Mouse (Mus musculus) neural tube, embryonic 12.5 days (tissue): ENCODE results near the gene Atg2a. TPM values are rescaled to one million over a fixed set of nuclear protein-coding genes. Genes with fewer than 3 reads are reported as not detected.
"Not testable (repeated sequence)": the region's sequence is repeated elsewhere in the genome, so short reads cannot be mapped to it uniquely, and the experiment has no call there.

Experiments
- ATAC-seq: fragments of 200-750 bp; cut with Nextera tagmentation; 2 replicates; pipeline ENCODE4 v1.8.0; 2017; ENCODE audit warnings: low read depth, mild to moderate bottlenecking, moderate TSS enrichment, moderate library complexity; ENCODE audit not compliant: low FRiP score
- H3K27ac ChIP-seq: fragments of 300-500 bp; sonication (generic); 2 replicates; pipeline ENCODE4 v1.5.1; 2016
- H3K27me3 ChIP-seq: fragments of 300-500 bp; sonication (generic); replicated peaks from 2 replicates; pipeline ENCODE4 v1.6.1; 2016; ENCODE audit warnings: mild to moderate bottlenecking
- H3K36me3 ChIP-seq: fragments of 300-500 bp; sonication (generic); 2 replicates; pipeline ENCODE4 v1.6.1; 2016; ENCODE audit warnings: mild to moderate bottlenecking
- H3K4me1 ChIP-seq: fragments of 300-500 bp; sonication (generic); 2 replicates; pipeline ENCODE4 v1.6.1; 2016
- H3K4me2 ChIP-seq: fragments of 300-500 bp; sonication (generic); replicated peaks from 2 replicates; pipeline ENCODE4 v1.6.1; 2016; ENCODE audit warnings: mild to moderate bottlenecking
- H3K4me3 ChIP-seq: fragments of 300-500 bp; sonication (generic); 2 replicates; pipeline ENCODE4 v1.5.1; 2016
- H3K9ac ChIP-seq: fragments of 300-500 bp; sonication (generic); 2 replicates; pipeline ENCODE4 v1.6.1; 2016; ENCODE audit warnings: mild to moderate bottlenecking
- H3K9me3 ChIP-seq: fragments of 300-500 bp; sonication (generic); 2 replicates; pipeline ENCODE4 v1.6.1; 2016; ENCODE audit warnings: mild to moderate bottlenecking
- WGBS: fragments of 180-500 bp; shearing (Covaris S2); methylation state at CpG from one replicate; pipeline ENCODE4 v1.1.7; 2016; 5-methylcytosine and 5-hydroxymethylcytosine counted together
- microRNA counts: library from miRNA; unstranded; fragments of <30 nt; microRNA quantifications from one replicate; lab custom pipeline; 2017
- microRNA-seq: library from miRNA; unstranded; fragments of <30 nt; microRNA quantifications from one replicate; pipeline ENCODE4, GENCODE M21; 2017
- polyA plus RNA-seq: library from polyadenylated mRNA; unstranded; fragments of >200 nt; fragmentation: Nextera tagmentation; extraction: Ambion mirVana; gene quantifications from 2 replicates; pipeline ENCODE4 v1.2.1, GENCODE M21; 2016

Atg2a gene
- polyA plus RNA-seq, 1 experiment from 2014 or later = 14.7 TPM

GRCm38 (mm10) chr19:6304787-6305516 lies 63.5 kb downstream of the Atg2a start:
- no peak overlapping the region for H3K27ac ChIP-seq
- H3K27me3 ChIP-seq = no peaks in the 10 kb centered on the region
- peaks cover 9% of the 10 kb centered on the region; the same call in 1 of the 2 replicates for H3K36me3 ChIP-seq
- H3K4me2 ChIP-seq = no peak overlapping the region
- no peak overlapping the region for H3K9ac ChIP-seq
- H3K4me3 ChIP-seq = no peak overlapping the region
- peak; percentile 59; the same call in 1 of the 2 replicates for ATAC-seq
- peaks cover 5% of the 10 kb centered on the region; the same call in 1 of the 2 replicates for H3K4me1 ChIP-seq
- WGBS = 22% methylated on average over 5 of the region's 5 CpGs
- no peaks in the 10 kb centered on the region for H3K9me3 ChIP-seq

- Histone ChIP-seq H3K9me3 (no peaks in the 10 kb centered on the region), H3K27me3 (no peaks in the 10 kb centered on the region), H3K9ac (no peak overlapping the region), H3K36me3 (peaks cover 4% of the 10 kb centered on the region; the same call in 1 of the 2 replicates), H3K4me2 (peak overlapping the region; percentile 74), H3K27ac (no peak overlapping the region), H3K4me3 (no peak overlapping the region; the same call in 1 of the 2 replicates), H3K4me1 (peaks cover 5% of the 10 kb centered on the region; the same call in 1 of the 2 replicates)
- no peak for ATAC-seq
- 59% methylated on average over 8 of the region's 8 CpGs for WGBS
Observed at GRCm38 (mm10) chr19:6305517-6306115, 64.1 kb downstream of the Atg2a start.

DNA sequence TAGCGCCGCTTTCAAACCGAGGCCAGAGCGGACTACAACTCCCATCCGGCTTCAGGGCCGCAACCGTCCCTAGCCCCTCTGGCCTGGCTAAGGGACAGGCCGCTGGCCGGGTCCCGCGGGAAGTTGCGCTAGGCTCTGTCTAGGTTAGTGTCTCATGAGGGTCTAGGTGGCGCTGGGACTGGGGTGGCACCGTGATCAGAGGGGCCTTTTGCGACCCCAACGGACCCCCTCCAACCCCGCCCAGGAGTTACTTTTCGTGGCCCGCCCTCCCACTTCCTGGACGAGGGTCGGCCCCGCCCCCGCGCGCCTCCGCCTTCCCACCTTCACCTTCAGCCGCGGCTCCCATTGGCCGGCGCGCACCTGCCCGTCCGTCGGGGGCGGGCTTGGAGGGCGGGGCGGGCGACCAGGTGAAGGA lies 64.7 kb downstream of the Atg2a start, which contains the start of gene Cdc42bpg:
Cdc42bpg (plus strand) TSS at position 320 of the 415 bp plus-strand sequence.
- under 1% methylated on average over 34 of the region's 38 CpGs for WGBS
- Histone ChIP-seq H3K9ac (peak within 1 kb of the TSS; percentile 61), H3K4me1 (peaks cover 5% of the 10 kb centered on the region; the same call in 1 of the 2 replicates), H3K9me3 (no peaks in the 10 kb centered on the region), H3K36me3 (no peaks in the 10 kb centered on the region), H3K4me2 (peak within 1 kb of the TSS; percentile 74), H3K27ac (no peak within 1 kb of the TSS), H3K27me3 (no peaks in the 10 kb centered on the region), H3K4me3 (peak within 1 kb of the TSS; percentile 63)
- peak; percentile 73 for ATAC-seq

GRCm38 (mm10) chr19:6306586-6306985 lies 65.1 kb downstream of the Atg2a start:
- no peaks in the 10 kb centered on the region for H3K9me3 ChIP-seq
- H3K4me1 ChIP-seq = peaks cover 5% of the 10 kb centered on the region; the same call in 1 of the 2 replicates
- no peaks in the 10 kb centered on the region for H3K36me3 ChIP-seq
- peak; percentile 45 for ATAC-seq
- H3K9ac ChIP-seq = peak overlapping the region; percentile 61
- H3K4me2 ChIP-seq = peak overlapping the region; percentile 74
- under 1% methylated on average over 34 of the region's 34 CpGs for WGBS
- no peak overlapping the region for H3K27ac ChIP-seq
- H3K4me3 ChIP-seq = peak overlapping the region; percentile 63
- no peaks in the 10 kb centered on the region for H3K27me3 ChIP-seq

GRCm38 (mm10) chr19:6307733-6308531 lies 66.5 kb downstream of the Atg2a start:
- Histone ChIP-seq H3K27me3 (no peaks in the 10 kb centered on the region), H3K9ac (no peak overlapping the region), H3K27ac (no peak overlapping the region), H3K36me3 (no peaks in the 10 kb centered on the region), H3K9me3 (no peaks in the 10 kb centered on the region), H3K4me3 (no peak overlapping the region), H3K4me1 (peaks cover 5% of the 10 kb centered on the region; the same call in 1 of the 2 replicates), H3K4me2 (no peak overlapping the region)
- WGBS = 89% methylated on average over 9 of the region's 9 CpGs
- ATAC-seq = no peak

DNA sequence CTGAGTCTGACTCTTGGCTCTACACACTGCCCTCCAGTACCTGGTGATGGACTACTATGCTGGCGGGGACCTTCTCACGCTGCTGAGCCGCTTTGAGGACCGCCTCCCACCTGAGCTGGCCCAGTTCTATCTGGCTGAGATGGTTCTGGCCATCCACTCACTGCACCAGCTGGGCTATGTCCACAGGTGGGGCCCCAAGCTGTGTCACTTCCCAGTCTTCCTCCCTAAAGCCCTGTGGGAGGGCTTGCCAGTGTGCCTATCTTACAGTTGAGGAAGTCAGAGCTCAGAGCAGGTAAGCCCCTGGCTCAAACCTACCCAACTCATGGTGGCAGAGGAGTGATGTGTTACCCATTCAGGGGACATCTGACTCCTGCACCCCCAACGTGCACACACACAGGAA lies 68.7 kb downstream of the Atg2a start:
- ATAC-seq = no peak
- 94% methylated on average over 5 of the region's 5 CpGs for WGBS
- no peaks in the 10 kb centered on the region for H3K27me3 ChIP-seq
- no peak overlapping the region for H3K4me3 ChIP-seq
- no peaks in the 10 kb centered on the region for H3K9me3 ChIP-seq
- no peak overlapping the region for H3K9ac ChIP-seq
- no peak overlapping the region for H3K27ac ChIP-seq
- peaks cover 7% of the 10 kb centered on the region for H3K36me3 ChIP-seq
- H3K4me2 ChIP-seq = no peak overlapping the region
- H3K4me1 ChIP-seq = peaks cover 5% of the 10 kb centered on the region; the same call in 1 of the 2 replicates

DNA sequence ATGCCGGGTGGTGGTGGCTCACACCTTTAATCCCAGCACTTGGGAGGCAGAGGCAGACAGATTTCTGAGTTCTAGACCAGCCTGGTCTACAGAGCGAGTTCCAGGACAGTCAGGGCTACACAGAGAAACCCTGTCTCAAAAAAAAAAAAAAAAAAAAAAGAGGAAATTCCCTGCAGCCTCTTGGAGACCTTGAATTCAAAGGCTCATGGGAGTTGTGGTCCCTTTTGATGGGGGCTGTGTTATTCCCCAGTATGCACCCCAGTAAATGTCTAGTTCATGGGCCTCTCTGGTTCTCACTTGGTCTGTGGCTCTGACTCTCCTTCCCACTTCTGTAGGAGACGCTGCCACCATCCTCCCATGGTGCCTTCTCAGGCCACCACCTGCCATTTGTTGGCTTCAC lies 70.3 kb downstream of the Atg2a start:
- H3K36me3 ChIP-seq = peaks cover 21% of the 10 kb centered on the region
- not testable (repeated sequence) for H3K4me3 ChIP-seq, H3K4me1 ChIP-seq, H3K9ac ChIP-seq, H3K4me2 ChIP-seq, H3K9me3 ChIP-seq, ATAC-seq, H3K27ac ChIP-seq, H3K27me3 ChIP-seq
- 91% methylated on average over 3 of the region's 3 CpGs for WGBS

MicroRNAs within 50 kb of the gene (microRNA counts, 519-probe panel; counts per million panel counts)
- 342 counts per million, percentile 67 among the panel's probes with 10 or more counts for microRNA mmu-miR-192 (lab: Ali Mortazavi, UCI)

Small RNAs within 50 kb of the gene (microRNA-seq; reads per million reads assigned to microRNA genes)
- gene Mir192 = 62.5 reads per million, percentile 46 among the genes with 10 or more reads in this experiment
- gene Mir194-2 = 50.9 reads per million, percentile 43 among the genes with 10 or more reads in this experiment

Other genes with a start within 250 kb of the Atg2a start
- gene Capn1, start 225.8 kb upstream of the Atg2a start, polyA plus RNA-seq = 5.6 and 6.4 TPM in 2 replicates
- gene Syvn1, start 195.1 kb upstream of the Atg2a start, polyA plus RNA-seq = 33.2 and 35.2 TPM in 2 replicates
- 66.0 and 68.6 TPM in 2 replicates for gene Mrpl49, start 183.9 kb upstream of the Atg2a start, polyA plus RNA-seq
- 635 and 643 TPM in 2 replicates for gene Fau, start 183.8 kb upstream of the Atg2a start, polyA plus RNA-seq
- gene Znhit2, start 180.5 kb upstream of the Atg2a start, polyA plus RNA-seq = 34.3 and 38.2 TPM in 2 replicates
- 44.3 and 45.9 TPM in 2 replicates for gene Tm7sf2, start 173.3 kb upstream of the Atg2a start, polyA plus RNA-seq
- 79.4 and 80.6 TPM in 2 replicates for gene Vps51, start 164.4 kb upstream of the Atg2a start, polyA plus RNA-seq
- not detected in 2 replicates for gene Tmem262, start 161.6 kb upstream of the Atg2a start, polyA plus RNA-seq
- 2.6 and 3.2 TPM in 2 replicates for gene Gm28374, start 159.4 kb upstream of the Atg2a start, polyA plus RNA-seq
- 72.4 and 75.0 TPM in 2 replicates for gene Zfpl1, start 156.7 kb upstream of the Atg2a start, polyA plus RNA-seq
- 27.1 and 28.4 TPM in 2 replicates for gene Cdca5, start 156.7 kb upstream of the Atg2a start, polyA plus RNA-seq
- 0.33 TPM in 1 of 2 replicates, not detected in the other for gene AC131692.1, start 147.2 kb upstream of the Atg2a start, polyA plus RNA-seq
- 0.63 and 0.82 TPM in 2 replicates for gene Naaladl1, start 135.9 kb upstream of the Atg2a start, polyA plus RNA-seq
- gene Sac3d1, start 123.0 kb upstream of the Atg2a start, polyA plus RNA-seq = 53.5 and 59.0 TPM in 2 replicates
- gene Snx15, start 113.4 kb upstream of the Atg2a start, polyA plus RNA-seq = 40.3 and 42.3 TPM in 2 replicates
- gene Batf2, start 100.7 kb upstream of the Atg2a start, polyA plus RNA-seq = not detected in 2 replicates
- 100 and 102 TPM in 2 replicates for gene Arl2, start 100.1 kb upstream of the Atg2a start, polyA plus RNA-seq
- not detected in 2 replicates for gene Majin, start 57.3 kb upstream of the Atg2a start, polyA plus RNA-seq
- not detected in 2 replicates for gene Gpha2, start 15.3 kb upstream of the Atg2a start, polyA plus RNA-seq
- 77.8 and 82.8 TPM in 2 replicates for gene Ppp2r5b, start 5.8 kb upstream of the Atg2a start, polyA plus RNA-seq
- 87.2 and 96.4 TPM in 2 replicates for gene Ehd1, start 35.1 kb downstream of the Atg2a start, polyA plus RNA-seq
- 0.27 and 0.60 TPM in 2 replicates for gene Cdc42bpg, start 64.8 kb downstream of the Atg2a start, polyA plus RNA-seq
- 93.3 and 93.5 TPM in 2 replicates for gene Men1, start 93.3 kb downstream of the Atg2a start, polyA plus RNA-seq
- 16.0 and 18.4 TPM in 2 replicates for gene Map4k2, start 99.5 kb downstream of the Atg2a start, polyA plus RNA-seq
- gene Sf1, start 122.0 kb downstream of the Atg2a start, polyA plus RNA-seq = 171 TPM in 2 replicates
- gene Pygm, start 142.7 kb downstream of the Atg2a start, polyA plus RNA-seq = 4.7 and 5.5 TPM in 2 replicates
- gene Rasgrp2, start 157.7 kb downstream of the Atg2a start, polyA plus RNA-seq = 26.4 and 28.3 TPM in 2 replicates
- gene Nrxn2, start 177.1 kb downstream of the Atg2a start, polyA plus RNA-seq = 31.2 and 32.9 TPM in 2 replicates